Mouse (Mus musculus) lung, postnatal 36 days (tissue): ENCODE measurements around the gene Sept3.

Source experiments
- DNase-seq: peaks from one replicate; pipeline ENCODE4 v3.0.0; 2022; ENCODE audit warnings: mixed read lengths

The Sept3 gene

DNA sequence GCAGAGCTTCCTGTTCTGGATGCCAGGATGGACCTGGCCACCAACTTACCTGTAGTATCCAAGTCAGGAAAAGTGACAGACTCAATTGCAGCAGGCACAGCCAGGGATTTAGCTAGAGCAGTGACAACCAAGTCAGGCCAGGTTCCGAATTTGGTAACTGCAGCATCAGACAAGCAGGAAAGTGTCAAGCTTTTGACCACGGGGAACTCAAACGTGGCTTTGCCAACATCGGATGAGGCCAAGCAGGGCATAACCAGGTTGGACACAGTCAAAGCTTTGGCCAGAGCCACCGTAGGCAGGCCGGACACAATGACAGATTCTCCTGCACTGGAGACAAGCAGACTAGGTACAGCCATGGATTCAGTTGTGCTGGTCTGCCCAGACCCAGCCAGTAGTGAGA lies 2.4 kb upstream of the Sept3 start:
- no peak for DNase-seq

DNA sequence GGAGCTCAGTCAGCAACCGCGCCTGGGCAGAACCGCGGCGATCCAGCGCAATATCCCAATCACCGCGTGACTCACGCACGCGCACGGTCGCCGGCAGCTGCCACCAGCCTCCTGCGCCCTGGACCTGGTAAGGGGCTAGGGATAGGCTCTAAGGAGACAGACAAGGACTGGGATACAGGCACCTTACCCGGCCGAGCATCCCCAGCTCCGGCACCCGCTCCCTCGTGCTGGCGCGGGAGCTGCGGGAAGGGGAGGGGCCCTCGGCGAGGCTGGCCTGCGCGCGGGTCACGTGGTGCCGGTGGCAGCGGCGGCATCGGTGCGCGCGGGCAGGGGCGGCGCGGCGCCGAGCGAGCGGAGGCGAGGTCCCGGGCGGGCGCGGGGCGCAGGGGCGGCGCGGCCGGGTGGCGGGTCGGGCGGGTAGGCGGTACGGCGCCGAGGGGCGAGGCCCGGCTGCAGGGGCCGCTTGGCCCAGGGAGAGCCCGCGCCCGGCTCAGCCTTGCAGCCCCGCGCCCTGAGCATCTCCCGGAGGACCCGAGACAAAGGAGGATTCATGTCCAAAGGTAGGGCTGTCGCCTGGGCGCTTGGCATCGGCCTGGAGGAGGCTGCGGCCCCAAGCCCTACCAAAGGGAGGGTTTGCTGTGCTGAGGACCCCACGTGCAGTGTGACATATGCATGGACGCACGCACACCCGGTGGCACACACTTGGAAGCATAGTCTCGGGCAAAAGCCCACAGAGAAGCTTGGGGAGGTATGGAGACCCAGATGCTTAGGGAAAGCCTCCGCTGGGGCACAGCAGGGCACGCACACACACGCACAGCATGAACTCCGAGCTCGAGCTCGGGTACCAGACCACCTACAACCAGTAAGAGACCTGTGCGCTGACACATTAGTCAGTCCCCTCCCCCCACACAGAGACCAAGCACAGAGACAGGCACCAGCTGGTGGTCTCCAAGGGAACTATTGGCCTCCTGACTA lies 521 bp downstream of the Sept3 start:
- peak; percentile 7 for DNase-seq

DNA sequence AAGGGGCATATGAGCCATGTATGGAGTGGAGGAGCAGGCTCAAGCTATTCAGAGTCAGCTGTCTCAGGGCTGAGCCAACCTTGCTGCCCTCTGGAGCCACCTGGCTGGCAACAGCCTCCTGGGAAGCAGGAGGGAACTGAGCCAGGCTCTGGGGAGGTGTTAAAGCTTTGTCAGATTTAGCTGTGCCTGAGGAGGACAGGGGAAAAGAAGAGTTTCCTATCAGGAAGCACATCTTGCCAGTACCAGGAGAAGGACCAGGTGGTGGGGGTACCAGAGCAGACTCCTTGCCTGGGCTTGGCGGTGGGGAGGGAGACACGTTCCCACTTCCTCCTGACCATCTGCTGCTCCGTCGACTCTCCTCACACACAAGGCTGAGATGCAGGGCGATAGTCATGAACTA lies 2.9 kb downstream of the Sept3 start:
- DNase-seq = no peak

DNA sequence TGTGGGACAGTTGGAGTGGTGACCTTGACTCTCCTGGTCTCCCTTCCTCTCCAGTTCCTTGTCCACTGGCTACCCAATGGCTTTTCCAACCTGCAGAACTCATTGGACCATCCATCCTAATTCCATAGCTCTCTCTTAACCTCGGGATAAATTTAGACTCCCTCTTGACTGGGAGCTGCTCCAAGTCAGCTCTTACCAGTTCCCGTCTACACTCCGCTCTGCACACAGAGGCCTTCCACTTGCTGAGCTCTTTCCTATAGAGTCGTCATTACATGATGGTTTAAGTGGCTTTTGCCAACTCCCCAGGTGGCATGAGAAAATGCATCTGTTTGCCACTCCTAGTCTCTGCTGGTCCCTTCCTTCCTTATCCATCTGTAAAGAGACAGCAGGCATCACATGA lies 5.9 kb downstream of the Sept3 start:
- no peak for DNase-seq

DNA sequence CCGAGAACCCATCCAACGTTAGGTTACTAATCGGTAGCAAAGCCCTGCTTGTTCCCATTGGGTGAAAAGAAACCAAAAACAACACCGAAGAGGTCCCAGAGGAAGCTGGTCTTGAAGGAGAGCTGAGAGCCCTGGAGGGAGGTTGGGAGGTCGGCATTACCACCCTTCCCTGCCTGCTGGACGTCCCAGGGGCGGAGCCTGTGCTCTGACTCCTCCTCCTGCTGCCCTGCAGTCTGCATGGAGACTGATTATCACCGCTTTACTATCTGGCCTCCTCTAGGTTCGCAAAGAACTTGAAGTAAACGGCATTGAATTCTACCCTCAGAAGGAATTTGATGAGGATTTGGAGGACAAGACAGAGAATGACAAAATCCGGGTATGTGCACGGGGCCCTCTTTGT lies 11.5 kb downstream of the Sept3 start:
- DNase-seq = no peak

DNA sequence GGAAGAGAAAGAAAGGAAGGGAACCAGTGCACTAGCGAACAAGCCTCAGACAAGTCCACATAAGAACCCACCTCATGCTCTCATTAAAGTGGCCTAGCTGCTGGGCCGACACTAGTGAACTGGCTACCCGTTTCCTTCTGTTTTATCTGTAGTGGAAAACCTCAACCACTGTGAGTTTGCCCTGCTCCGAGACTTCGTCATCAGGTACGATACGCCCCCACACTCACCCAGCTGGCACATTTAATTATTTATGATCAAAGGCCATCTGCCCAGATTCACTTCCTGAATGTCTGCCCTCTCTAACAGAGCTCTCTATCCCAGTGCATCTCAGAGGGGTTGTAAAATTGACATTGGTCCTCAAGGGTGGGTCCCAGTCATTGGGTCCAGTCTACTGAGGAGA lies 15.6 kb downstream of the Sept3 start:
- DNase-seq = no peak

DNA sequence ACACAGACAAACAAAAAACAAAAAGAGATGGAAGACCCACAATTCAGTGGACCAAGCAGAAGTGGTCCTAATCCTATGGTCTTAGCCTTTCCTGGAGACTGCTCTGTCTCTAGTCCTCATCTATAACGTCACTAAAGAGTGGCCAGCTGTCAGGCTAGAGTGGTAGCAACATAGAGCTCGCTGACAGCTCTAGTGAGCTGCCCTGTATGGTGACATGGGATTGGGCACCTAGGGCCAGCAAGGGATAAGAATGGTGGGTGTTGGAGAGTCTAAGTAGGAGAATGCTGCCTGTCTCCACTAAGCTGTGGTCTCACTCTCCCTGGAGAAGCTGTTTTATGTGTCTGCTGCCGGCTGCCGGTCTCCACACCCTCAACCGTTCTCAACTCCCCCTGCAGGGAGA lies 18.2 kb downstream of the Sept3 start:
- DNase-seq = no peak

DNA sequence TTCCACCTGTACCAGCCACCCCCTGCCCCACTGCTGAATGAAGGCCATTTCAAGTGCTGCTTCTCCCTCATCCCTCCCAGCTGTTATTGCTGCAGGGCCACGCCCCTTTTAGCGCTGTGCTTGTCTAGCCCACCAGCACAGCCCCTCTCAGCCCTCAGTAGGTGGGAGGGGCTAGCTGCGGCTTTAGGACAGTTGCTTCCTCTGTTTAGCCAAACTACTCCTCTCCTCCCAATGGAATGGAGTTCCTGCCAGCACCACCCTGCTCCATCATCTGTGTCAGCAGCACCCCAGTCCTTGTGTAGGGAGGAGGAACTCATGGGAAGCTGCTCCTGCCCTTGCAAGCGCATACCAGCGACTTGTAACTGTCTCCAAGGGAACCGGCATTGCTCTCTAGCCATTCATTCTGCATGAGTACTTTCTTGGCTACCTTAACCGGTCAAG lies 18.6 kb downstream of the Sept3 start:
- DNase-seq = no peak

DNA sequence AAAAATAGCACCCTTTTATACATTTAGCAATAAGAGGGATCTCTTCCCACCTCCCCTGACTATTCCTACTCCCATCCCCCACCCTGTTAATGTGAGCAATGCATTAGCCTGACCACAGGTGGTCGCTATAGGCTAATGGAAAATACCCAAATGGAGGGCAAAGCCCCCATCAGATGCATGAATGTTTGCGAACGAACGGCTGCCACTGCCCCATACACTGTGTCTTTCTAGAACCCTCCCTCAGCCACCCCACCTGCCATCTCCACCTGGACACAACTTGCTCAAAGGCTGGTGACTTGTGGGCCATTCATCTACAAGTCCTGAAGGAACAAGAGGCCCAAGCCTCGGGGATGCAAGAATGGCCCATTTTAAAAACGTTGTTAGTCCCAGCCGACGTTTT lies 19.4 kb downstream of the Sept3 start:
- peak; percentile 21 for DNase-seq

DNA sequence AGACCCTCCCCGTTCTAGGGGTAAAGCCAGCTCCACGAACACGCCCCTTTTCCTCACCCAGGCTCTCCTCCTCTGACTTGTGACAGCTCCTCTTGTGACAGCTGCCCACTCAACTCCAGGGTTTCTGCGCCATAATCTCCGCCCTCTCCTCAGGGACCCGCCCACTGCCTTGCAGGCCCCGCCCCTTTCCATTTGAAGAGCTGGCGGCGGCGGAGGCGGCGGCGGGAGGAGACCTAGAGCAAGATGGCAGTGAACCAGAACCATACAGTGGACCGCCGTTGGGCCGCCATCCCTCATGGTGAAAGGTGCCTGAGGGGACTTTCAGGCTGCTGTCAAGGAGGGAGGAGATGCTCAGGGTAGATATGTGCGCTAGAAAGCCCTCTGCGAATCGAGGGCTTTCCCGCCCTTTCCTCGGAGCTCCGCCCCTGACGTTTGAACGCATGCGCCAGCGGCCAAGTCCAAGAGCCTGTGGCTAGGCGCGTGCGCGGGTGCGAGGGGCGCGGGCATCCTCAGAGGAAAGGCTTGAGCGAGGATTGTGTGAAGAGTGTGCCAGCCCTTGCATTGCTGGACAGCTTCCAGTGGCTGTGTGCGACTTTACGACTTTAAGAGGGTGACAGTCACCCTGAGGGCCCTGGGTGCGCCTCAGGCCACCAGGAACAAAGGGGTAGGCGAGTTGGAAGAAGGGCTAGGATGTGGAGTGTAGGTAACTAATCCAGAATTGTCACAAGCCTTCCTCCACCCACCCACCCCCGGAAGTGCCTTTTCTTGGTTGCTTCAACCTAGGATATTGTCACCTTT lies 24.3 kb downstream of the Sept3 start, which contains the start of gene Wbp2nl:
Gene Wbp2nl (plus strand): TSS at position 191 of the 798 bp plus-strand sequence.
- peak; percentile 5 for DNase-seq

DNA sequence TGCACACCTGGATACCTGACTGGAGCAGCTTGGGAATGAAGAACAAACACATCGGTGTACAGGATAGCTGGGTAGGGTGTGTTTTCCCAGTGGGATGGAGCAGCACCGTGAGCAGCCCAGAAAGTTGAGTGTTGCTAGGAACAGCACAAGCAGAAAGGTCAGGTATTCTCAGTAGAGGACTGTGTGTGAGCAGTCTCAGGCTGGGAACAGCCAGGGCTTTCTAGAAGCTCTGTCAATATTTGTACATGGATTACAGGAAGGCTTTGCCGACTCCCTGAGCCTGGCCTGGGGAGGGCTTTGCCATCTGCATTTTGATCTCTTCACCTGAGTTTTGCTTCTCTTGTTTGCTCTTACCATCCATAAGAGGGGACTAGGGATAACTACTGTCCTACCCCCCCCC lies 32.4 kb downstream of the Sept3 start:
- DNase-seq = peak; percentile 11

DNA sequence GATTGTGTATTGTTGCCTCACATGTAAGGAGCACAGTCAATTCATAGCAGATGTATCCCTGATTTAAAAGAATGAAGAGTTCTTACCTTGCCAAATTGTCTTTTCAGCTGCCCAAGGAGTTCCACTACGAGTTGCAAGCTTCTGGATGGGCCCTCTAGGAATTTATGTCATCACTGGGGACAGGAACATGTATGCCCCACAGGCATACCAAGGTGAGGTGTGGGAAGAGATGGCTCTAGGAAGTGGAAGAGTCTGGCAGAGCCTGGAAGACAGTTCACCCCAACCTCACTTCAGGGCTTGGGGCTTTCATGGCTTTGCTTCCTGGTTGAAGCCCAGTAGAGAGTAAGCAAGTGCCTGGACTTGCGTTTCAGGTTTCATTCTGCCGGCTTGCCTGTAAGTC lies 33.7 kb downstream of the Sept3 start:
- no peak for DNase-seq

DNA sequence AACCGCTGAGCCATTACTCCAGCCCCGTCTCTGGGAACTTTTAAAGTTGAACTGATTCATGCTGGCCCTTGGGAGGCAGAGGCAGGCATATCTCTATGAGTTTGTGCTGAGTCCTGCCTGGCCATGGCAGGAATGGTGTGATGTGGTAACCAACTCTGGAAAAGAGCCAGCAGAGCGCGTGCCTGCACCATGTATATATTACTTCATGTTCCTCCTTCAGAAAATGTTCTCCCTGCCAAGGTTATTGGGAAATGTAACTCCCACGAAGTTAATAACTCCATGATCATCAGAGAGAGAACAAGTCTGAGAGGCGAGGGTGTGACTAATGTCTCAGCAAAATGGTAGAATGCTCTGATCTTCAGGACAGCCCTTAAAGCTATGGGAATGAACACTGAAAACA lies 43.1 kb downstream of the Sept3 start:
- peak; percentile 45 for DNase-seq

DNA sequence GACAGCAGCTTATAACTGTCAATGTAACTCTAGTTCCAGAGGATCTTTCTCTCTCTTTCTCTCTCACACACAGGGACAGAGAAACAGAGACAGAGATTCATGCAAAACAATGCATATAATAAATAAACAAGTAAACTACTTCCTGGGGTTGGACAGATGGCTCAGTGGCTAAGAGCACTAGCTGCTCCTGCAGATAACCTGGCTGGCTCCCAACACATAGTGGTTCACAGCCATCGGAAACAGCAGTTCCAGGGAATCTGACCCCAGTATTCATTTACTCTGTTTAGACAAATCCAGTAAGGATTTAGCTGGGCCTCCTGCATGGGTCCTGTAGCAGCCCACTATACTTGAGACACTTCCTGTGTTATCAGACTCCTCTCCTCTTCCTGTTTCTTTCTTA lies 44.9 kb downstream of the Sept3 start:
- DNase-seq = no peak

DNA sequence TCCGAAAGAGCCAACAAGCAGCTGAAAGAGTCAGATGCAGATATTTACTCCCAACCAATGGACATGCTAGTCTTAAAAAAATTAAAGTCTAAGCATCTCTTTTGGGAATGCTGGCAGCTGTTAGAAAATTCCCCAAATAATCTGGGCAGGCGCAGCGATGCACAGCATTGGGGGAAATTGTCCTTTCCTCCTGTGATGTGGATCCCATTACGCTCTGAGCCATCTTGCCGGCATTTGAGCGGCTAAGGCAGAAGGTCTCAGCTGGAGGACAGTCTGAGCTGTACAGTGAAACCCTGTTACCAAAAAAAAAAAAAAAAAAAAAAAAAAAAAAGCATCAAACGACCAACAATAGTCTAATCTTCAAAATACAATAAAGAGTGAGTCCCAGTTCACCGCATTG lies 47.5 kb downstream of the Sept3 start:
- no peak for DNase-seq

DNA sequence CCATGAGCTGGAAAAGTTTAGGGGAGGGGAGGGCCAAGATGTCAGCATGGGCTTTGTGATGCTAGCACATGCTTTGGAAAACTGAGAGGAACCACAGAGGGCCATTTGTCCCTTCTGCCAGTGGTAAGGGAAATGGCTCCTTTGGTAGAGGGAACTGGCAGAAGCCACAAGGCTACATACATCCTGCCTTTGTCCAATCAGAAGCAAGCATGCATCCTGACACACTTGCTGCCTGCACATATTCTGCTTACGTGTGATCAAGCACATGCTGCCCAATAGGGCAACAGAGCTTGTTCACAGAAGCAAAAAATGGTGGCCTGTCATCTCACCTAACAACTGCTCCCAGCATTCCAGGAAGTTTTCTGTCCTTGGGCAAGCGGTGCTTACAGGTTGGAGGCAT lies 50.7 kb downstream of the Sept3 start:
- DNase-seq = no peak

DNA sequence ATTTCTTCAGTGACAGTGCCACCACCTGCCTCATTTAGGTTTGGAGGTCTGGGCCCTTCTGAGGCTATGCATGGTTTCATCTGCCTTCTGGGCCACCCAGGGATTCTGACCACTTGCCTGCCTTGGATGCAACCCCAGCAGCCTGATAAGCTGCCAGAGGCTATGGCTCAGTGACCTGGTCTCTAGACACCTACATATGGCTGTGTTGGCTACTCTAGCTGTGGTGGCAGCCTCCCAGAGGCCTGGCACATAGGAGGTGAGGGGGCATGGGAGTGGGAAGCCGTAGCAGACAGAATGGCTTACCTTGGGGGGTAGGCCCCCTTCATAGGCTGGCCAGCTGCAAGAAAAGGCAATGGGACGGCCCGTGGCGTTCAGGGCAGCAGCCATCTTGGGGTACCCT lies 60.5 kb downstream of the Sept3 start:
- no peak for DNase-seq

DNA sequence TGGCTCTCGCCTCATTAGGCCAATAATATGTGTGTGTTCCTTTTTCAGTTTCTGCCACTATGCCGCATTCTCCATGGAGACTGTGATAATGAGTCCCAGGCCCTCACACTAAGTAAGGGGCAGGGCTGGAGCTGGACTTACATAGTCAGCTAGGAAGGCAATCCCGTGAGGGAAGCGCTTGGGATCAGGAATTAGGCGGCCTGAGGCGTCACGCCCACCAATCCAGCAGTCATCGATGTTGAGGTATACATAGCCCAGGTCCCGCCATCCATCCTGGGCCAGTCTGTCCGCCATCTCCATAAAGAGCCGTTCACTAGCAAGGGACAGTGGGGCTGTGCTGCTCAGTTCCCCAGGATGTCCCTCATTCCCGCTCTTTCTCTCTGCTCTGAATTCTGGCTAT lies 61.9 kb downstream of the Sept3 start:
- no peak for DNase-seq

DNA sequence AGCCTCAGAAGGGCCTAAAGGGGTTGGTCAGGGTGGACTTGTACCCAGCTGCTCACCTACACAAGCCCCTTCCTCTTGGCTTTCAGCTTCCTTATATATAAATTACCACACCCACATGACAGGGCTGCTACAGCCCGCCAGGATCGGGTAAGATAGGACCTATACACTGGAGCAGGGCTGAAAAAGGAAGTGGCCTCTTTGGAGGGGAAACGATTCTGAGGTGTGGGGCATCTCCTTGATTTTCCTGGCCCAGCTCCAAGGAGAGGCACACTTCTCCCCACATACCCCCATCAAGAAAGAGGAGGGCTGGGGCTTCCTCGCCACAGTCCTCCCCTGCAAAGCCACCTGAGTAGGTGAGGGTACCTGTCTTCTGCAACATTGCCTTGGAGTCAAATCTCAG lies 63.2 kb downstream of the Sept3 start:
- DNase-seq = no peak

DNA sequence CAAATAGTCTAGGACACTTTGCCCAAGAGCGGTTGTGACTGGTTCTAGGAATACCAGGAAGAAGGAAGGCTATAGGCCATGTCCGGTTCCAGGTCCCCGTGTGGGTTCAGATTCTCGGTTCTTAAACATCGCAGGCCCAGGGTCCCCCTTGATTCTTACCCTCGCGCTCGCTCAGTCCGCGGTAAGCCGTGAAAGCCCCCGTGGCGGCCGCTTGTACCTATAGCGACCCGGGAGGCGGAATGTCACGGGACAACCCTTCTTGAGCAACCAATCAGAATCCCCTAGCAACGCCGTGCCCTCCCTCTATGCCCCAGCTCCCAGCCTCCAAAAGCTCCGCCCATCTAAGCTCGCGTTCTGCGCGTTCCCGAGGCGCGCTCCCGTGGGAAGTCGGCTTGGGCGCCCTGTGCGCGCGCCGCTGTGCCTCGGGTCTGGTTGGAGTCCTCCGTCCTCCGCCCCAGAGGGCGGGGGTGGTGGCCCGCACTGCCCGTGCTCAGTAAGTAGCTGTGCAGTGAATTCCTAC lies 64.0 kb downstream of the Sept3 start, which contains the start of the genes Naga, Pheta2 and Smdt1:
Gene Naga (minus strand): TSS at position 333 of the 520 bp plus-strand sequence.
Gene Pheta2 (plus strand): TSS at position 350 of the 520 bp plus-strand sequence.
Gene Smdt1 (plus strand): TSS at position 367 of the 520 bp plus-strand sequence.
- DNase-seq = peak; percentile 97

DNA sequence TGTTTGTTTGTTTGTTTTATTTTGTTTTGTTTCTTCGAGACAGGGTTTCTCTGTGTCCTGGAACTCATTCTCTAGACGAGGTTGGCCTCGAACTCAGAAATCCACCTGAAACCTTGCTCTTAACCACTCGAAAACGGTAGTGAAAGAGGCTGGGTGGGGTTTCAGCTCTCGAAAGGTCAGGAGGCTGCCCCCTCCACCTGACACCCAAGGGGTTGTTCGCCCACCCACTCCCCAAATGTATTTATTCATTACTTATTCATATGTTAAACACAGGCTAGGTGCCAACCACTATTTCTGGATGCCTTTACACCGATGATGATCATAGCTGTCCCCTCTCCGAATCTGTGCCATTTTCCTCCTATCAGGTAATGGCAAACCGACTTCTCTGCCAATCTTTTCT lies 64.5 kb downstream of the Sept3 start:
- DNase-seq = no peak

DNA sequence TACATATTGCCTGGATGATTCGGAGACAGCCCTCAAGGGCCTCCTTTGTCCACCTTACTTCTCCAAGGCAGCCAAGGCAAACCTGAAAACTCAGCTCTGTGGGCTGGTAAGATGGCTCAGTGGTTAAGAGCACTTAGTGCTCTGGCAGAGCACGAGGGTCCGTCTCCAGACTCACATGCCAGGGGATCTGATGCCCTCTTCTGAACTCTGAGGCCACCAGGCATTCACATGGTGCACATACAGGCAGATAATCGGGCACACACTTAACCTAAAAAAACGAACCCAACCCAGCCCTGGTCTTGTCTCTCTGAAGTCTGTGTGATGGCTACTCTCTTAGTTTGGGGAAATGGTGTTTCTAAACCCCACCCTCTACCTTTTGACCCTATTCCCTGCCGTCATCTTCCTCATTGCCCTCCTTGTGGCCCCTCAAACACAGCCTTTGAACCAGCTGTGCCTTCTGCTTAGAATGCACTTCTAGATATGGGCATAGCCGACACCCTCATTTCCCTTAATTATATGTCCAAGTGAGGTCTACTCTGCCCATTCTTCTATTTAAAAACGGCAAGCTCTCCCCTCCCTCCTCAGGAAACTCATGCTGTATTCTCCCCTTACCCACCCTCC lies 65.1 kb downstream of the Sept3 start:
- no peak for DNase-seq
